Mouse (Mus musculus) testis, adult 2 months (tissue): ENCODE results near the gene Pcbp2. TPM values are rescaled to one million over a fixed set of nuclear protein-coding genes. Genes with fewer than 3 reads are reported as not detected.

Experiments used
- H3K27ac ChIP-seq: fragments of 200-500 bp; 2 replicates; pipeline ENCODE4 v1.5.1; 2012; ENCODE audit warnings: low read depth, low read length; ENCODE audit not compliant: control insufficient read depth, insufficient read depth
- H3K27me3 ChIP-seq: fragments of 200-500 bp; 2 replicates; pipeline ENCODE4 v1.6.1; 2012; ENCODE audit warnings: mild to moderate bottlenecking, low read length, moderate library complexity; ENCODE audit not compliant: control insufficient read depth, insufficient read depth
- H3K36me3 ChIP-seq: fragments of 200-500 bp; 2 replicates; pipeline ENCODE4 v1.6.1; 2012; ENCODE audit warnings: mild to moderate bottlenecking, low read length; ENCODE audit not compliant: control insufficient read depth, insufficient read depth
- H3K4me1 ChIP-seq: fragments of 200-500 bp; 2 replicates; pipeline ENCODE4 v1.6.1; 2012; ENCODE audit warnings: low read length; ENCODE audit not compliant: control insufficient read depth, insufficient read depth
- H3K4me3 ChIP-seq: fragments of 200-500 bp; 2 replicates; pipeline ENCODE4 v1.5.1; 2012; ENCODE audit warnings: low read depth, mild to moderate bottlenecking, low read length, moderate library complexity, mixed read lengths; ENCODE audit not compliant: control insufficient read depth
- CTCF ChIP-seq: fragments of 200-500 bp; IDR thresholded peaks from 2 replicates; pipeline ENCODE4 v1.5.1; 2012; ENCODE audit warnings: low read depth, mild to moderate bottlenecking, inconsistent platforms, low read length, moderate library complexity; ENCODE audit not compliant: control insufficient read depth, insufficient read depth, insufficient replicate concordance
- POLR2A ChIP-seq: fragments of 200-500 bp; IDR thresholded peaks from 2 replicates; pipeline ENCODE4 v1.6.1; 2012; ENCODE audit warnings: low read depth, mild to moderate bottlenecking, inconsistent platforms, low read length, moderate library complexity; ENCODE audit not compliant: control insufficient read depth
- polyA plus RNA-seq: library from polyadenylated mRNA; depleted of rRNA; stranded (reverse); fragments of >200 nt; gene quantifications from 2 replicates; pipeline ENCODE4 v1.2.3, GENCODE M21; 2012

Pcbp2 gene
- polyA plus RNA-seq, 1 experiment = 1,129 TPM

GRCm38 (mm10) chr15:102455993-102456392 lies 14.3 kb upstream of the Pcbp2 start:
- no peaks in the 10 kb centered on the region for H3K27me3 ChIP-seq
- no peak overlapping the region for H3K27ac ChIP-seq
- no peak overlapping the region for H3K4me3 ChIP-seq
- TF ChIP-seq POLR2A (no peak), CTCF (peak; percentile 93; the same call in 1 of the 2 replicates)
- H3K36me3 ChIP-seq = no peaks in the 10 kb centered on the region
- H3K4me1 ChIP-seq = peaks cover 16% of the 10 kb centered on the region

- TF ChIP-seq POLR2A (no peak), CTCF (no peak)
- no peak overlapping the region for H3K27ac ChIP-seq
- H3K4me1 ChIP-seq = peaks cover 10% of the 10 kb centered on the region
- H3K36me3 ChIP-seq = no peaks in the 10 kb centered on the region
- H3K4me3 ChIP-seq = no peak overlapping the region
- no peaks in the 10 kb centered on the region for H3K27me3 ChIP-seq
These were observed 12.1 kb upstream of the Pcbp2 start for GRCm38 (mm10) chr15:102458050-102458736.

GRCm38 (mm10) chr15:102458904-102459317 lies 11.4 kb upstream of the Pcbp2 start, which contains the start of gene Prr13:
Gene Prr13 (plus strand): TSS chr15:102459028.
- H3K4me3 ChIP-seq = peak within 1 kb of the TSS; percentile 43
- H3K27ac ChIP-seq = no peak within 1 kb of the TSS
- H3K27me3 ChIP-seq = no peaks in the 10 kb centered on the region
- peaks cover 10% of the 10 kb centered on the region for H3K4me1 ChIP-seq
- TF ChIP-seq POLR2A = 0 out of 2 replicates have a peak, but pooled peaks have one; percentile 48
- peak; percentile 45; the same call in 1 of the 2 replicates for TF ChIP-seq CTCF
- H3K36me3 ChIP-seq = no peaks in the 10 kb centered on the region

- Histone ChIP-seq H3K36me3 (no peaks in the 10 kb centered on the region), H3K27ac (no peak overlapping the region), H3K4me3 (no peak overlapping the region; the same call in none of the 2 replicates), H3K4me1 (peaks cover 10% of the 10 kb centered on the region), H3K27me3 (no peaks in the 10 kb centered on the region)
- TF ChIP-seq POLR2A (no peak), CTCF (no peak)
These were observed 11.0 kb upstream of the Pcbp2 start for GRCm38 (mm10) chr15:102459381-102459780.

- no peaks in the 10 kb centered on the region for H3K27me3 ChIP-seq
- no peak overlapping the region for H3K27ac ChIP-seq
- TF ChIP-seq POLR2A = no peak
- TF ChIP-seq CTCF = no peak
These were observed 10.5 kb upstream of the Pcbp2 start for GRCm38 (mm10) chr15:102459847-102460246.

GRCm38 (mm10) chr15:102460409-102460808 lies 9.9 kb upstream of the Pcbp2 start:
- peak overlapping the region; percentile 31 for H3K4me3 ChIP-seq
- H3K27me3 ChIP-seq = no peaks in the 10 kb centered on the region
- no peak overlapping the region for H3K27ac ChIP-seq
- no peak for TF ChIP-seq POLR2A
- no peak for TF ChIP-seq CTCF
- H3K4me1 ChIP-seq = peaks cover 10% of the 10 kb centered on the region
- H3K36me3 ChIP-seq = no peaks in the 10 kb centered on the region

More at GRCm38 (mm10) chr15:102459847-102460246, 10.5 kb upstream of the Pcbp2 start:
- Histone ChIP-seq H3K4me1 (peaks cover 10% of the 10 kb centered on the region), H3K36me3 (no peaks in the 10 kb centered on the region), H3K4me3 (peak overlapping the region; percentile 28)

GRCm38 (mm10) chr15:102460971-102461370 lies 9.4 kb upstream of the Pcbp2 start:
- no peaks in the 10 kb centered on the region for H3K36me3 ChIP-seq
- H3K4me1 ChIP-seq = peaks cover 7% of the 10 kb centered on the region
- H3K27me3 ChIP-seq = no peaks in the 10 kb centered on the region
- peak overlapping the region; percentile 31; the same call in 1 of the 2 replicates for H3K4me3 ChIP-seq
- TF ChIP-seq POLR2A (no peak), CTCF (no peak)
- H3K27ac ChIP-seq = no peak overlapping the region
